In the genomic region with DNA sequence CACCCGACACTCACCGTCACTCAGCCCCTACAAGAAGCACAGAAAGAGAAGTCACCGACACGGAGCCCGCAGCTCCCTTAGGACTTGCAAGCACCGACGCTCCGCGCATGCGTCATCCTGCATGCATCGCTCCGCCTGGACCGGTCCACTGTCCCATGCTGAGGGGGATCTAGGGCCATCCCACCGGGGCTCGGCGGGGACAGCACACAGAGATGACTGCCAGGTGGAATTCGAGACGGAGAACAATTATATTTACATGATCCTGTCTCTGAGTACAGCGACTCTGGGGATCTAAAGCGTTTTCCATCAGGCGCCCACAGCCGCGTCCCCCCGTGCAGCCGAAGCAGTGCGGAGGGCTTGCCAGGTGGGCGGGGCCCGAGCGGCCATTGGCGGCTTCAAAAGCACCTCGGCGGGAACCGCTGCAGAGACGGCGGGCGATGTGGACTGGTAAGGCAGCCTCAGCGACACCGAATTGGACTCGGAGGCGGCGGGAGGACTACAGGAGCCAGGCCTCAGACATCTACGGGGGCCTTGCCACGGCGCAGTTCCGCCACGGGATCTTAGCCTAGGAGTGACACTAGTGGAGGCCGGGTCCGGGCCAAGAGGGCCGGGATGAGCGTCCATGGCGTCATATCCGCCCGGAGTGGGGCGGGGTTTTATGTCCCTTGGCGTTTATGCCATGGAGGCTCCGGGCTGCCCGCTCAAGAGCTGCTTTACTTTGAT, we compare ENCODE assay signal across 7 mouse cellular contexts. TPM values are rescaled to one million over a fixed set of nuclear protein-coding genes. Genes with fewer than 3 reads are reported as not detected.
A peak's percentile ranks its signal among the peaks of the same experiment; 100 is the strongest.
DNase-seq lines count a peak whose midpoint lies in the region; ATAC-seq lines count a peak whose summit lies in the region.

A gene (minus strand): TSS at position 119 of the 723 bp plus-strand sequence.
A gene (plus strand): TSS at position 394 of the 723 bp plus-strand sequence.

- no peaks in the 10 kb centered on the region for H3K9me3 ChIP-seq in intestine, embryonic 15.5 days
- H3K9me3 ChIP-seq in midbrain, embryonic 10.5 days (replicated peaks): no peaks in the 10 kb centered on the region

- ATAC-seq in intestine, embryonic 15.5 days: peak; percentile 98

- peak within 1 kb of the TSS; percentile 74 for H3K9ac ChIP-seq in intestine, embryonic 15.5 days

- H3K4me1 ChIP-seq in intestine, embryonic 15.5 days (replicated peaks): peaks cover 10% of the 10 kb centered on the region
- peaks cover 18% of the 10 kb centered on the region for H3K4me1 ChIP-seq in midbrain, embryonic 10.5 days

- peak within 1 kb of the TSS; percentile 90 for H3K4me3 ChIP-seq in intestine, embryonic 15.5 days (replicated peaks)
- peak within 1 kb of the TSS; percentile 88 for H3K4me3 ChIP-seq in midbrain, embryonic 10.5 days

- H3K27ac ChIP-seq in intestine, embryonic 15.5 days: peak within 1 kb of the TSS; percentile 81
- peak within 1 kb of the TSS; percentile 97 for H3K27ac ChIP-seq in midbrain, embryonic 10.5 days (replicated peaks)

- H3K27me3 ChIP-seq in intestine, embryonic 15.5 days (replicated peaks): no peaks in the 10 kb centered on the region
- H3K27me3 ChIP-seq in midbrain, embryonic 10.5 days (ENCODE audit: low read depth, poor library complexity, severe bottlenecking): no peaks in the 10 kb centered on the region

- H3K4me2 ChIP-seq in intestine, embryonic 15.5 days (replicated peaks): peak within 1 kb of the TSS; percentile 66

- whole genome bisulfite sequencing in intestine, embryonic 15.5 days: under 1% methylated on average over 57 of the region's 57 CpGs
- WGBS in midbrain, embryonic 10.5 days: under 1% methylated on average over 56 of the region's 57 CpGs

- intact Hi-C loops in gastrocnemius, postnatal 36 days (cut with DNase I): loop anchor here (2.0 kb wide), 1 partner anchor 57 kb away; a partner anchor contains a TSS
- intact Hi-C loops in left cerebral cortex, postnatal 25 days (cut with DNase I): loop anchor here (2.0 to 5.0 kb wide), 2 partner anchors 57 to 71 kb away; a partner anchor contains a TSS

- peak; percentile 93 for DNase-seq in adrenal gland, adult 2 months
- DNase-seq in embryo, embryonic 11.5 days (ENCODE audit: low read depth, low spot score): peak; percentile 94
- peak; percentile 89 to 93 for DNase-seq in gastrocnemius, postnatal 36 days
- peak; percentile 90 to 91 for DNase-seq in left cerebral cortex, postnatal 25 days (ENCODE audit: low spot score in 2 of 2)
- peak; percentile 94 for DNase-seq in midbrain, embryonic 10.5 days (ENCODE audit: low spot score)
- DNase-seq in right cerebral cortex, postnatal 4 days: peak; percentile 94

- no peaks in the 10 kb centered on the region for H3K36me3 ChIP-seq in intestine, embryonic 15.5 days
- H3K36me3 ChIP-seq in midbrain, embryonic 10.5 days: peaks cover 38% of the 10 kb centered on the region

RNA-seq across cellular contexts. Expression of the first gene that starts in this region (rescaled TPM):
- total RNA-seq in adrenal gland, adult 2 months (2021): 10 to 100 TPM; 55.5 to 72.8 TPM
- polyA plus RNA-seq in adrenal gland, adult 2 months (2012; rRNA removed): 6.9 and 7.6 TPM in 2 replicates
- total RNA-seq in gastrocnemius, postnatal 36 days (2021): 10 to 100 TPM; 23.1 to 30.7 TPM
- 73.1 and 79.8 TPM in 2 replicates for polyA plus RNA-seq in intestine, embryonic 15.5 days (2015; fragmentation: Nextera tagmentation; extraction: Ambion mirVana)
- 10 to 100 TPM; 15.9 to 20.2 TPM for total RNA-seq in left cerebral cortex, postnatal 25 days (2021)
- 74.6 and 81.5 TPM in 2 replicates for polyA plus RNA-seq in midbrain, embryonic 10.5 days (2016; fragmentation: Nextera tagmentation; extraction: Ambion mirVana)

RNA-seq across cellular contexts. Expression of the second gene that starts in this region (rescaled TPM):
- 1 to 10 TPM; 3.3 to 3.9 TPM for total RNA-seq in adrenal gland, adult 2 months (2021)
- polyA plus RNA-seq in adrenal gland, adult 2 months (2012; rRNA removed): 1.7 and 2.6 TPM in 2 replicates
- under 1 TPM; 0.56 to 0.64 TPM for total RNA-seq in gastrocnemius, postnatal 36 days (2021)
- 24.5 and 29.5 TPM in 2 replicates for polyA plus RNA-seq in intestine, embryonic 15.5 days (2015; fragmentation: Nextera tagmentation; extraction: Ambion mirVana)
- 1 to 10 TPM; 1.3 to 1.6 TPM for total RNA-seq in left cerebral cortex, postnatal 25 days (2021)
- polyA plus RNA-seq in midbrain, embryonic 10.5 days (2016; fragmentation: Nextera tagmentation; extraction: Ambion mirVana): 61.5 and 71.6 TPM in 2 replicates

Comparison
In these comparisons a context has a peak if more than half of its experiments do, and no peak if none do; other contexts are left out.
1. Peak in every context shown above with its lines: DNase-seq, ATAC-seq, H3K4me3 ChIP-seq and H3K27ac ChIP-seq.